Mouse (Mus musculus) heart, embryonic 14.5 days (tissue): ENCODE results near the gene Adamts2. TPM values are rescaled to one million over a fixed set of nuclear protein-coding genes. Genes with fewer than 3 reads are reported as not detected.

Experiments used
- ATAC-seq: fragments of 200-750 bp; cut with Nextera tagmentation; 2 replicates; pipeline ENCODE4 v1.8.0; 2017; ENCODE audit warnings: low read depth, moderate TSS enrichment; ENCODE audit not compliant: insufficient number of reproducible peaks, insufficient read depth, low FRiP score
- H3K27ac ChIP-seq, 2 experiments: fragments of 200-500 bp in 1 of 2; fragments of 300-500 bp in 1 of 2; sonication (generic) in 1 of 2; replicated peaks in 1 of 2; 2 replicates each; pipeline ENCODE4 v1.5.1; 2012 to 2014; ENCODE audit warnings: low read depth in 2 of 2, low read length in 2 of 2, control low read depth in 1 of 2, mild to moderate bottlenecking in 1 of 2, mixed read lengths in 1 of 2; ENCODE audit not compliant: control insufficient read depth in 1 of 2, insufficient read depth in 1 of 2
- H3K27me3 ChIP-seq: fragments of 300-500 bp; sonication (generic); 2 replicates; pipeline ENCODE4 v1.6.1; 2014; ENCODE audit warnings: mild to moderate bottlenecking, low read length, control low read depth; ENCODE audit not compliant: control insufficient read depth, insufficient read depth
- H3K36me3 ChIP-seq: fragments of 300-500 bp; sonication (generic); 2 replicates; pipeline ENCODE4 v1.6.1; 2014; ENCODE audit warnings: mild to moderate bottlenecking, control low read depth, low read length, mixed read lengths; ENCODE audit not compliant: control insufficient read depth, insufficient read depth
- H3K4me1 ChIP-seq, 2 experiments: fragments of 200-500 bp in 1 of 2; fragments of 300-500 bp in 1 of 2; sonication (generic) in 1 of 2; 2 replicates each; pipeline ENCODE4 v1.6.1; 2012 to 2014; ENCODE audit warnings: low read length in 2 of 2, control low read depth in 1 of 2, mixed read lengths in 1 of 2; ENCODE audit not compliant: control insufficient read depth in 2 of 2, insufficient read depth in 2 of 2
- H3K4me2 ChIP-seq: fragments of 300-500 bp; sonication (generic); 2 replicates; pipeline ENCODE4 v1.6.1; 2014; ENCODE audit warnings: mild to moderate bottlenecking, low read length
- H3K4me3 ChIP-seq, 2 experiments: fragments of 200-500 bp in 1 of 2; fragments of 300-500 bp in 1 of 2; sonication (generic) in 1 of 2; 2 replicates each; pipeline ENCODE4 v1.5.1; 2012 to 2014; ENCODE audit warnings: low read length in 2 of 2, mild to moderate bottlenecking in 2 of 2, control low read depth in 1 of 2, low read depth in 1 of 2, moderate library complexity in 1 of 2; ENCODE audit not compliant: control insufficient read depth in 1 of 2, insufficient read depth in 1 of 2
- H3K9ac ChIP-seq: fragments of 300-500 bp; sonication (generic); 2 replicates; pipeline ENCODE4 v1.6.1; 2014; ENCODE audit warnings: mild to moderate bottlenecking, low read length
- H3K9me3 ChIP-seq: fragments of 300-500 bp; sonication (generic); 2 replicates; pipeline ENCODE4 v1.6.1; 2016; ENCODE audit warnings: low read length, control low read depth; ENCODE audit not compliant: control insufficient read depth
- WGBS: fragments of 180-500 bp; shearing (Covaris S2); extraction: QIAGEN DNeasy Blood & Tissue Kit; methylation state at CpG from one replicate; pipeline ENCODE4 v1.1.7; 2014; 5-methylcytosine and 5-hydroxymethylcytosine counted together
- polyA plus RNA-seq: library from polyadenylated mRNA; unstranded; fragments of >200 nt; fragmentation: Nextera tagmentation; extraction: Ambion mirVana; gene quantifications from 2 replicates; pipeline ENCODE4 v1.2.1, GENCODE M21; 2014

Adamts2 gene
- polyA plus RNA-seq, 1 experiment from 2014 or later = 8.0 TPM

DNA sequence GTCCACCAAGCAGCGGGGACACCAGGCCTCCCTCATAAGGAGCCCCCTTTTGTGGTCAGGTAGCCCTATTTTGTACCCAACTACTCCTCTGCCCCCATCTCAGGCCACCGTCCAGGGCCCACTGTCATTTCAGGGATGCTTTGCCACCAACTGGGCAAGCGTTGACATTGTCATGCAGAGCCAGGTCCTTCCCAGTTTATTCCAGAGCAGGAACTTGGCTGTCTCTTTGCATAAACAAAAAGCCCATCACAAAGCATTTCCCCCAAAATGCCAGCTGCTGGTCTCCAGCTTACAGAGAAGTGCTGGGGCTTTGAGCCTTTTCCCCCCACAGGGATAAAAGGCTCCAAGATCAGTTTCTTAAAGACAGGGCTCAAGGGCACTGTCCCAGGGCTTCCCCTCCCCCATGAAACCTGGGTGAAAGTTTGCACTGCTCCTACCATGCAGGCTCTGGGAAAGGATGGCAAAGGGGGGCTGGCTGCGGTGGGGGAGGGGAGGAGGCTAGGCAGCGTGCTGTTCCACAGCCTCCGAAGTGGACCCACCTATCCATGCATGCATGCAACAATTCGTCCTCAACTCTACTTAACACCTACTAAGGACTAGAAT, 149.2 kb downstream of the Adamts2 start:
- 0 out of 4 replicates have a peak, but pooled peaks cover 0 to 5% of the 10 kb centered on the region in 2 experiments for H3K4me1 ChIP-seq
- no peaks in the 10 kb centered on the region for H3K36me3 ChIP-seq
- H3K27me3 ChIP-seq = no peaks in the 10 kb centered on the region
- no peak overlapping the region for H3K4me2 ChIP-seq
- no peaks in the 10 kb centered on the region for H3K9me3 ChIP-seq
- no peak overlapping the region for H3K4me3 ChIP-seq
- no peak overlapping the region for H3K27ac ChIP-seq
- ATAC-seq = no peak
- WGBS = 36% methylated on average over 7 of the region's 7 CpGs
- H3K9ac ChIP-seq = no peak overlapping the region

DNA sequence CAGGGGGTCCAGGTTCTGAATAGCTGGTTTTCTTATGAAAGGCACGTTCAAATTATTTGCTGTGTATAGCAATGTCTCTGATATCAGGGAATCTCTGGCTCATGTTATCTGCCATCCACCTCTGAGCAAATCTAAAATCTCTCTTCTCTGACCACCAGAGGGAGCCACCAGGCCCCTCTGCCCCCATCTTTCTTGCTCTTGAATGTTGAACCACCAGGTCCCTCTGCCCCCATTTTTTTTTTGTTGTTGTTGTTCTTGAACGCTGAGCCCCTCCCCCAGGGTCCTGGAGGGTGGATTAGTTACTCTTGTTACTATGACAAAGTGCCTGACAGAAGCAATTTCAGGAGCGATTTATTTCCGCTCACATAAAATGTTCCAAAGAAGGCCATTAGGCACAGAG, 155.9 kb downstream of the Adamts2 start:
- no peaks in the 10 kb centered on the region for H3K4me1 ChIP-seq
- H3K36me3 ChIP-seq = no peaks in the 10 kb centered on the region
- H3K4me3 ChIP-seq = no peak overlapping the region
- WGBS = 46% methylated on average over 4 of the region's 4 CpGs
- no peak overlapping the region for H3K27ac ChIP-seq
- no peak overlapping the region for H3K4me2 ChIP-seq
- no peak for ATAC-seq
- no peaks in the 10 kb centered on the region for H3K27me3 ChIP-seq
- no peaks in the 10 kb centered on the region for H3K9me3 ChIP-seq
- H3K9ac ChIP-seq = no peak overlapping the region

DNA sequence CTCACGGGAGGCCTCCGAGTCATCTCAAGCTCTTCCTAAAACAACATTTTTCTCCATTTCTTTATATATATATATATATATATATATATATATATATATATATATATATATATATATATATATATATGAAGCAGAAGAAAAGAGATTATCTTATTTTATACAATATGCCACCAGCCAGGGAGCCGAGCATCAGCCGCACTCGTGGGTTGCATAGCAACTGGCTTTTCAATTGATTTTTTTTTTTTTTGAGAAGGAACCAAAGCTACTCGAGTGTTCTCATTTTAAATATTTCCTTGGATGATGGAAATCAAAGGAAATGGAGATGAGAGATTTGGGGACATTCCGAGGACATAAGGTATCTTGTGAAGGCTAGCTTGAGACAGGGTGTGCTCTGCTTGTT, 164.6 kb downstream of the Adamts2 start:
- no peaks in the 10 kb centered on the region for H3K9me3 ChIP-seq
- ATAC-seq = no peak

DNA sequence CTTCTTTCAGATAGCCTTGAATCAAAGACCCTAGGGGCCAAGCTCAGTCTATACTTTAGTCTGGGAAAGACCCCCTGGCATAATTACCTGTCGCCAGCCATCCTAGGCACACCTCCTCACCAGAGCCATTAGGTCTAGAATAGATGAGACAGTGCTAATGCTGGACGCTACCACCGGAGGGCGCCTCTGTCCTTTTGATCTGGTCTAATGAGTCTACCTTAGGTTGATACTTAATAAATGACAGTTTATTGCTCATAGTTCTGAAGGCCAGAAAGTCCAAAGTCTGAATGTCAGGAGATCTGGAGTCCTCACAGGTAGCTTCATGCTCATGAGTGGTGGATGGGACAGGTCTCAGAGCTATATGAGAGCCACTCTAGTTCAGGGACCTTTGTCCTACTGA, 165.2 kb downstream of the Adamts2 start:
- Histone ChIP-seq H3K9me3 (no peaks in the 10 kb centered on the region), H3K27ac (no peak overlapping the region), H3K36me3 (no peaks in the 10 kb centered on the region), H3K4me1 (peaks cover 3% of the 10 kb centered on the region in 2 experiments; a peak in 2 of 4 replicates), H3K4me3 (no peak overlapping the region), H3K4me2 (no peak overlapping the region), H3K27me3 (no peaks in the 10 kb centered on the region), H3K9ac (no peak overlapping the region)
- WGBS = 21% methylated on average over 4 of the region's 4 CpGs
- ATAC-seq = no peak

More for the DNA sequence above, 164.6 kb downstream of the Adamts2 start:
- Histone ChIP-seq H3K4me1 (peaks cover 3% of the 10 kb centered on the region in 2 experiments; a peak in 2 of 4 replicates), H3K4me2 (no peak overlapping the region), H3K9ac (no peak overlapping the region), H3K27me3 (no peaks in the 10 kb centered on the region), H3K36me3 (no peaks in the 10 kb centered on the region), H3K4me3 (no peak overlapping the region), H3K27ac (no peak overlapping the region)
- WGBS = 85% methylated on average over 7 of the region's 7 CpGs

DNA sequence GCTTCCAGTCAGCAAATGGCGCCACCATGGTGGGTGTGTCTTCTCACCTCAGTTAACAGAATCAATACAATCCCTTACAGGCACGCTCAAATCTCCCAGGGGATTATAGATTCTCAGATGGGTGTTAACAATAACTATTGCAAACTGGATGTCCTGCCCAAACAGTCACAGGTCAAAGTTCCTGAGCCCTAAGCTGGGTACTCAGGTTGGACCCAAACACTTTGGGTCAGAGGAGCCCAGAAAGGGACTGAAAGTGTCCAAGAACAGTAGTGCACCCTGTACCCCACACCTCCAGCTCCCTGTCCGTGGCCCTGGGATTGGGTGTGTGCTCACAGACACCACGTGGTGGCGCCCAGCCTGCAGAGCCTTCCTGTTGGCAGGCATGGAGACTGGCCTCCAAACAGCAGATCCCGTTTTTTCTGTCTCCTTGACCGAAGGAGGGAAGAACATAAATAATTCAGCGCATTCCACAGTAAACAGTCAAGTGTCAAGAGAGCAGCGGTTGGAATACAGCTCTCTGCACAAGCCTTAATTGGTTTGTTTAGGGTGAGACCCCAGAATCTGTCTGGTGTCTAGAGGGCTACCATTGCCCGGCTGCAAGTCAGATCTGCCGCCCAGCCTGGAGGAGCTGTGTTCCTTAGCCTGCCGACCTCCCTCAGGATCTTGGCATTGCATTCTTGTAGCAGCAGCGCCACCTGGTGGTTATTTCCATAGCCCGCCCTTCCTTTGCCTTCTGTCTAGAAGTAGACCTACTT, 167.3 kb downstream of the Adamts2 start:
- peak overlapping the region; percentile 19 to 23 for H3K4me3 ChIP-seq
- H3K27ac ChIP-seq = no peak overlapping the region
- ATAC-seq = peak; percentile 62
- no peak overlapping the region for H3K9ac ChIP-seq
- no peaks in the 10 kb centered on the region for H3K27me3 ChIP-seq
- peak overlapping the region; percentile 58 for H3K4me2 ChIP-seq
- no peaks in the 10 kb centered on the region for H3K36me3 ChIP-seq
- no peaks in the 10 kb centered on the region for H3K9me3 ChIP-seq
- H3K4me1 ChIP-seq = peaks cover 3% of the 10 kb centered on the region in 2 experiments; a peak in 2 of 4 replicates
- 11% methylated on average over 14 of the region's 14 CpGs for WGBS

DNA sequence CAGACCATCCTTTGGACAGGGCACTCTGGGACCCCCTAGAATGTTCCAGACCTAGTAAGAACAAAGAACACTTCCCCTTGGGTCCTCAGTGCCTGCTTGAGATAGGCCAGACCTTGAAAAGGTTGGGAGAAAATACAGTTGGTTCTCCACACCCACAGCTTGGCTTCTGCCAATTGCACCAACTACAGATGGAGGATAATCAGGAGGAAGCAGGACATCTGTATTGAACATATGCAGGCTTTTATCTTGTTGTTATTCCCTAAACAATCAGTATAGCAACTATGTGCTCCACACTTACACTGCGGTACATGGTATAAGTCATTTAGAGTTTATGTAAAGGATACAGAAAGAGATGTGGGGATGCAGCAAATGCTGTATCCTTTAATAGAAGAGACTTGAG, 169.1 kb downstream of the Adamts2 start:
- H3K9ac ChIP-seq = no peak overlapping the region
- peaks cover 0 to 2% of the 10 kb centered on the region in 2 experiments; a peak in 1 of 4 replicates for H3K4me1 ChIP-seq
- no peak overlapping the region for H3K27ac ChIP-seq
- no peaks in the 10 kb centered on the region for H3K9me3 ChIP-seq
- H3K4me3 ChIP-seq = no peak overlapping the region
- H3K27me3 ChIP-seq = no peaks in the 10 kb centered on the region
- ATAC-seq = no peak
- 89% methylated on average over 1 of the region's 1 CpGs for WGBS
- no peak overlapping the region for H3K4me2 ChIP-seq
- no peaks in the 10 kb centered on the region for H3K36me3 ChIP-seq

DNA sequence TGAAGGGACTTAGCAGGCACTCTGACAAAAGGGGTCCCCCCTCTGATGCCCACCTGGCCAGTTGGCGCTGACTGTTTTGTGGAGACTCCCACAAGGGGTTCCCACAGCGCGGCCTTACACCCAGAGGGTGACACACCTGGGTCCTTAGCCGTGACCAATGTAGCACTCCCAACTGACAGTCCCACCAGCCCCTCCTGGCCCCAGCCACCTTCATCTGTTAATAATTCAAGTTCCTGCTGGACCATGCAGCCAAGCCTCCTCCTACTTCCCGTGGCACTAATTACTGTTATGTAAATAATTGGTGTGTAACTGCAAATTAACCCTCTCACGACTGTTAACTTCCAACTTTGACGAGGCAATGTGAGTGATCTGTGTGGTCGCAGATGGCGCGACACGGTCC, 195.8 kb downstream of the Adamts2 start:
- 76% methylated on average over 11 of the region's 11 CpGs for WGBS
- no peaks in the 10 kb centered on the region for H3K27me3 ChIP-seq
- H3K36me3 ChIP-seq = no peaks in the 10 kb centered on the region
- H3K4me2 ChIP-seq = no peak overlapping the region
- H3K27ac ChIP-seq = no peak overlapping the region
- no peaks in the 10 kb centered on the region for H3K9me3 ChIP-seq
- H3K4me1 ChIP-seq = no peaks in the 10 kb centered on the region
- H3K9ac ChIP-seq = no peak overlapping the region
- H3K4me3 ChIP-seq = no peak overlapping the region
- ATAC-seq = no peak
